Mouse (Mus musculus): Measurements from ENCODE around the gene Slc13a5. TPM values are rescaled to one million over a fixed set of nuclear protein-coding genes. Genes with fewer than 3 reads are reported as not detected.

Gene Slc13a5
- polyA plus RNA-seq, 1 experiment from 2014 or later: not detected

- Histone ChIP-seq H3K27ac (ENCODE audit: low read length) (no peak overlapping the region), H3K9me3 (replicated peaks; ENCODE audit: control insufficient read depth, low read length) (no peaks in the 10 kb centered on the region), H3K9ac (ENCODE audit: low read depth, low read length) (no peak overlapping the region), H3K4me1 (ENCODE audit: control insufficient read depth, low read depth, low read length) (no peaks in the 10 kb centered on the region), H3K36me3 (ENCODE audit: control insufficient read depth, insufficient read depth) (no peaks in the 10 kb centered on the region), H3K4me2 (ENCODE audit: low read depth, low read length) (no peak overlapping the region), H3K27me3 (ENCODE audit: control insufficient read depth, insufficient read depth, low read depth, low read length) (no peaks in the 10 kb centered on the region), H3K4me3 (ENCODE audit: low read depth, low read length) (no peak overlapping the region)
- 70% methylated on average over 2 of the region's 2 CpGs for WGBS (ENCODE audit: insufficient replicate concordance)
- no peak for ATAC-seq (ENCODE audit: low read depth)
These were observed 26.1 kb upstream of the Slc13a5 start for GRCm38 (mm10) chr11:72293116-72293515.

DNA sequence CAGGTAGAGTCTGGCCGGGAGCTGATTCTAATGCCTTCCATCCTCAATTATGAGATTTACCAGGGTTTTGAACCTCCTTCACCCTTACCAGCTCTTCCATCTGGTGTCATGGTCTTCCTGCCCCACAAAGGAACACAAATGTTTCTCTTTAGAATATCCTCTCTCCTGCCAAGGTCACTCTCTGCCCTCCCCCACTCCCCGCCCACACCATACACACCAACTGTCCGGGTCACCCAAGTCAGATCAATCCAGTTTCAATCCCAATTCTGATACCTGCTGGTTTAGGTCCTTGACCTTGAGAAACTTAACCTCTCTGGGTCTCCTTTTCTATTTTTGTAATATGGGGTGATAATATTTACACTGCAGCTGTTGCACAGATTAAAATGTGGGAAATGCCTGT lies 20.5 kb upstream of the Slc13a5 start:
- no peaks in the 10 kb centered on the region for H3K4me1 ChIP-seq (ENCODE audit: control insufficient read depth, low read depth, low read length)
- ATAC-seq (ENCODE audit: low read depth): no peak
- H3K27me3 ChIP-seq (ENCODE audit: control insufficient read depth, insufficient read depth, low read depth, low read length): no peaks in the 10 kb centered on the region
- WGBS (ENCODE audit: insufficient replicate concordance): 68% methylated on average over 3 of the region's 3 CpGs
- H3K9me3 ChIP-seq (replicated peaks; ENCODE audit: control insufficient read depth, low read length): no peaks in the 10 kb centered on the region
- no peak overlapping the region for H3K9ac ChIP-seq (ENCODE audit: low read depth, low read length)
- H3K4me3 ChIP-seq (ENCODE audit: low read depth, low read length): no peak overlapping the region
- H3K36me3 ChIP-seq (ENCODE audit: control insufficient read depth, insufficient read depth): no peaks in the 10 kb centered on the region
- H3K4me2 ChIP-seq (ENCODE audit: low read depth, low read length): no peak overlapping the region
- H3K27ac ChIP-seq (ENCODE audit: low read length): no peak overlapping the region

- Histone ChIP-seq H3K27ac (ENCODE audit: low read length) (no peak overlapping the region), H3K36me3 (ENCODE audit: control insufficient read depth, insufficient read depth) (no peaks in the 10 kb centered on the region), H3K9me3 (replicated peaks; ENCODE audit: control insufficient read depth, low read length) (no peaks in the 10 kb centered on the region), H3K4me3 (ENCODE audit: low read depth, low read length) (no peak overlapping the region), H3K9ac (ENCODE audit: low read depth, low read length) (no peak overlapping the region), H3K4me1 (ENCODE audit: control insufficient read depth, low read depth, low read length) (no peaks in the 10 kb centered on the region), H3K4me2 (ENCODE audit: low read depth, low read length) (no peak overlapping the region), H3K27me3 (ENCODE audit: control insufficient read depth, insufficient read depth, low read depth, low read length) (no peaks in the 10 kb centered on the region)
- 76% methylated on average over 2 of the region's 2 CpGs for WGBS (ENCODE audit: insufficient replicate concordance)
- ATAC-seq (ENCODE audit: low read depth): no peak
These were observed 20.1 kb upstream of the Slc13a5 start for GRCm38 (mm10) chr11:72287126-72287525.

GRCm38 (mm10) chr11:72286651-72287050 lies 19.6 kb upstream of the Slc13a5 start:
- ATAC-seq (ENCODE audit: low read depth): no peak
- Histone ChIP-seq H3K27ac (ENCODE audit: low read length) (no peak overlapping the region), H3K4me1 (ENCODE audit: control insufficient read depth, low read depth, low read length) (no peaks in the 10 kb centered on the region), H3K4me3 (ENCODE audit: low read depth, low read length) (no peak overlapping the region), H3K36me3 (ENCODE audit: control insufficient read depth, insufficient read depth) (no peaks in the 10 kb centered on the region), H3K27me3 (ENCODE audit: control insufficient read depth, insufficient read depth, low read depth, low read length) (no peaks in the 10 kb centered on the region), H3K9me3 (replicated peaks; ENCODE audit: control insufficient read depth, low read length) (no peaks in the 10 kb centered on the region), H3K4me2 (ENCODE audit: low read depth, low read length) (no peak overlapping the region), H3K9ac (ENCODE audit: low read depth, low read length) (no peak overlapping the region)
- WGBS (ENCODE audit: insufficient replicate concordance): 53% methylated on average over 3 of the region's 3 CpGs

GRCm38 (mm10) chr11:72285971-72286480 lies 19.0 kb upstream of the Slc13a5 start:
- WGBS (ENCODE audit: insufficient replicate concordance): 42% methylated on average over 6 of the region's 6 CpGs

DNA sequence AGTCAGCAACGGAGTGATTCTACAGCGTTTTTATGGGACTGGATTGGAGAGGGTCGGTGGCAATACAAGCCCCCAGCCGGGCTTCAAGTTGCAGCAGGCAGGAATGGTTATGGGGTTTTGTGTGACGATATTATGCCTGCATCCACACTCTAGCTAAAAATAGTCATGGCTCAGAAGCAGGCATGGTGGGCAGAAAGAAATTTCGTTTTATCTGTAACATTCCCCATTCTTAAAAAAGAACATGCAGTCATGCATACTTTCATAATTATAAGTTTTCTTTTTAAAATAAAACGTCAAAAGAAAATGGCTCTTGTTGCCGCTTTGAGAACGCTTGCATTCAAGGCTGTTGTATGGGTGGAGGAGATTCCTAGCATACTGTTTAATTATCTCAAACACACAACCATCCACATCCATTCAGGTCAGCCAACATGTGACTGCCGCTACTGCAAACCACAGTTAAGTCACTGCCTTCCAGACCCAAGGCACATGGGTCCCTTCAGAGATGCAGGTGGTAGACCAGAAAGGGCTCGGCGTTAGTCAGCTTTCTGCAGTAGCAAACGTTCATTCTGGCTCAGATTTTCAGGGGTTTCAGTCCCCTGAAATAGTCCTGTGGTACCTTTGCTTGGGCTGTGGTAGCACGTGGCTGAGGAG lies 17.6 kb upstream of the Slc13a5 start:
- H3K4me1 ChIP-seq (ENCODE audit: control insufficient read depth, low read depth, low read length): no peaks in the 10 kb centered on the region
- H3K36me3 ChIP-seq (ENCODE audit: control insufficient read depth, insufficient read depth): no peaks in the 10 kb centered on the region
- no peak overlapping the region for H3K27ac ChIP-seq (ENCODE audit: low read length)
- no peaks in the 10 kb centered on the region for H3K27me3 ChIP-seq (ENCODE audit: control insufficient read depth, insufficient read depth, low read depth, low read length)
- no peak overlapping the region for H3K4me3 ChIP-seq (ENCODE audit: low read depth, low read length)
- no peaks in the 10 kb centered on the region for H3K9me3 ChIP-seq (replicated peaks; ENCODE audit: control insufficient read depth, low read length)
- no peak overlapping the region for H3K4me2 ChIP-seq (ENCODE audit: low read depth, low read length)
- WGBS (ENCODE audit: insufficient replicate concordance): 59% methylated on average over 14 of the region's 14 CpGs
- ATAC-seq (ENCODE audit: low read depth): no peak
- H3K9ac ChIP-seq (ENCODE audit: low read depth, low read length): no peak overlapping the region

More at GRCm38 (mm10) chr11:72285971-72286480, 19.0 kb upstream of the Slc13a5 start:
- no peak for ATAC-seq (ENCODE audit: low read depth)
- Histone ChIP-seq H3K9ac (ENCODE audit: low read depth, low read length) (no peak overlapping the region), H3K27me3 (ENCODE audit: control insufficient read depth, insufficient read depth, low read depth, low read length) (no peaks in the 10 kb centered on the region), H3K4me1 (ENCODE audit: control insufficient read depth, low read depth, low read length) (no peaks in the 10 kb centered on the region), H3K4me2 (ENCODE audit: low read depth, low read length) (no peak overlapping the region), H3K4me3 (ENCODE audit: low read depth, low read length) (no peak overlapping the region), H3K9me3 (replicated peaks; ENCODE audit: control insufficient read depth, low read length) (no peaks in the 10 kb centered on the region), H3K36me3 (ENCODE audit: control insufficient read depth, insufficient read depth) (no peaks in the 10 kb centered on the region), H3K27ac (ENCODE audit: low read length) (no peak overlapping the region)

GRCm38 (mm10) chr11:72283486-72284224 lies 16.6 kb upstream of the Slc13a5 start:
- Histone ChIP-seq H3K4me1 (ENCODE audit: control insufficient read depth, low read depth, low read length) (no peaks in the 10 kb centered on the region), H3K27ac (ENCODE audit: low read length) (no peak overlapping the region), H3K9me3 (replicated peaks; ENCODE audit: control insufficient read depth, low read length) (no peaks in the 10 kb centered on the region), H3K4me3 (ENCODE audit: low read depth, low read length) (no peak overlapping the region), H3K27me3 (ENCODE audit: control insufficient read depth, insufficient read depth, low read depth, low read length) (no peaks in the 10 kb centered on the region), H3K36me3 (ENCODE audit: control insufficient read depth, insufficient read depth) (no peaks in the 10 kb centered on the region), H3K4me2 (ENCODE audit: low read depth, low read length) (no peak overlapping the region), H3K9ac (ENCODE audit: low read depth, low read length) (no peak overlapping the region)
- WGBS (ENCODE audit: insufficient replicate concordance): 73% methylated on average over 16 of the region's 16 CpGs
- no peak for ATAC-seq (ENCODE audit: low read depth)

DNA sequence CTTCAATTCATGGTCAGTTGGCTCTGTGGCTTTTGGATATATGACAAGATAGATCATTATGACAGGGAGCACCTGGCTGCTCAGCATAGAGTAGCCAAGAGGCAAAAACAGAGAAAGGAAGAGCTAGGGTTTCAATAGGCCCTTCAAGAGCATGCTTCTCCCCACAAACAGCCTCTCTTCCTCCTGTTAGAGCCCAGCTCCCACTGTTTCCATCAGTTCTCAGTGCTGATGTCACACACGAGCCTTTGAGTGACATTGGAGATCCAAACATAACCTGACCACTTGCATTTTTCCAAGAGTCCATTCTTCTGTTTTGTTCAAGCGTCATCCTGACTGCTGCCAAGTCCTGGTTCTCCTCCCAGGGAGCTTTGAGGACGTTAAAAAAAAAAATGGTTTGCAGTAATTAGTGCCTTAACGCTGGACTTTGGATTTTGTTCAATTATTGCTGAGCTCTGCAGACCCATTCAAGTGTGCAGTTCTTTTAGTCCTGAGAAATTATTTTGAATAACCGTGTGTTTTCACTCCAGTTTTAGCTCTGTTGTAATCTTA lies 14.9 kb upstream of the Slc13a5 start:
- WGBS (ENCODE audit: insufficient replicate concordance): 47% methylated on average over 5 of the region's 5 CpGs
- H3K9me3 ChIP-seq (replicated peaks; ENCODE audit: control insufficient read depth, low read length): no peaks in the 10 kb centered on the region

More for the DNA sequence above, 14.9 kb upstream of the Slc13a5 start:
- ATAC-seq (ENCODE audit: low read depth): no peak
- Histone ChIP-seq H3K4me1 (ENCODE audit: control insufficient read depth, low read depth, low read length) (no peaks in the 10 kb centered on the region), H3K36me3 (ENCODE audit: control insufficient read depth, insufficient read depth) (no peaks in the 10 kb centered on the region), H3K4me2 (ENCODE audit: low read depth, low read length) (no peak overlapping the region), H3K4me3 (ENCODE audit: low read depth, low read length) (no peak overlapping the region), H3K9ac (ENCODE audit: low read depth, low read length) (no peak overlapping the region), H3K27me3 (ENCODE audit: control insufficient read depth, insufficient read depth, low read depth, low read length) (no peaks in the 10 kb centered on the region), H3K27ac (ENCODE audit: low read length) (no peak overlapping the region)

All from liver, embryonic 16.5 days (tissue).